Mouse (Mus musculus) gastrocnemius, adult 8-10 months (tissue): ENCODE data around the gene Stat5a. TPM values are rescaled to one million over a fixed set of nuclear protein-coding genes. Genes with fewer than 3 reads are reported as not detected.

Experiments
- total RNA-seq, 4 experiments: library from RNA; stranded (reverse); gene quantifications; 2 replicates each; pipeline ENCODE4 v1.2.4; 2022

Gene Stat5a
- total RNA-seq, 4 experiments from 2014 or later, result 10.9 to 16.8 (median 11.0) TPM

Other genes starting within 250 kb of the Stat5a start
- gene Nkiras2, start 240.1 kb upstream of the Stat5a start, total RNA-seq, result 10 to 100 TPM; 18.1 to 18.9 (median 18.6) TPM
- 100 to 1,000 TPM in 2 of 4 experiments, 10 to 100 TPM in 2; 79.4 to 106 (median 95.5) TPM for gene Dnajc7, start 239.2 kb upstream of the Stat5a start, total RNA-seq
- gene Zfp385c, start 166.9 kb upstream of the Stat5a start, total RNA-seq, result under 1 TPM in 2 of 4 experiments, not detected in 2; 0.11 to 0.58 TPM
- gene Dhx58, start 155.1 kb upstream of the Stat5a start, total RNA-seq, result under 1 TPM; 0.27 to 0.70 (median 0.28) TPM
- gene Kat2a, start 146.9 kb upstream of the Stat5a start, total RNA-seq, result 10 to 100 TPM in 2 of 4 experiments, 1 to 10 TPM in 2; 9.0 to 11.1 (median 10.1) TPM
- not detected for gene Hspb9, start 145.5 kb upstream of the Stat5a start, total RNA-seq
- 10 to 100 TPM; 41.4 to 50.9 (median 42.2) TPM for gene Rab5c, start 121.1 kb upstream of the Stat5a start, total RNA-seq
- gene Kcnh4, start 99.4 kb upstream of the Stat5a start, total RNA-seq, result not detected
- not detected for gene Hcrt, start 96.4 kb upstream of the Stat5a start, total RNA-seq
- gene Ghdc, start 88.4 kb upstream of the Stat5a start, total RNA-seq, result 1 to 10 TPM; 4.3 to 8.2 (median 5.7) TPM
- 100 to 1,000 TPM; 136 to 186 (median 155) TPM for gene Stat5b, start 8.6 kb upstream of the Stat5a start, total RNA-seq
- 10 to 100 TPM; 32.9 to 41.1 (median 37.5) TPM for gene Stat3, start 80.2 kb downstream of the Stat5a start, total RNA-seq
- gene Cavin1, start 111.5 kb downstream of the Stat5a start, total RNA-seq, result 100 to 1,000 TPM; 125 to 153 (median 134) TPM
- 10 to 100 TPM; 62.0 to 79.8 (median 66.8) TPM for gene Atp6v0a1, start 150.1 kb downstream of the Stat5a start, total RNA-seq
- gene Naglu, start 210.7 kb downstream of the Stat5a start, total RNA-seq, result 1 to 10 TPM; 2.9 to 4.8 (median 4.0) TPM
- gene Hsd17b1, start 219.1 kb downstream of the Stat5a start, total RNA-seq, result under 1 TPM in 1 of 4 experiments, not detected in 3; 0.21 TPM
- 10 to 100 TPM in 1 of 4 experiments, 1 to 10 TPM in 3; 7.2 to 11.0 (median 8.5) TPM for gene Coasy, start 223.2 kb downstream of the Stat5a start, total RNA-seq
- gene Mlx, start 227.9 kb downstream of the Stat5a start, total RNA-seq, result 10 to 100 TPM in 2 of 4 experiments, 1 to 10 TPM in 2; 8.0 to 12.3 (median 9.4) TPM
- 1 to 10 TPM; 1.3 to 1.5 (median 1.4) TPM for gene Psmc3ip, start 236.1 kb downstream of the Stat5a start, total RNA-seq